Mouse (Mus musculus) testis, adult 2 months (tissue): ENCODE results near the gene Nppc.

Source experiments
- CTCF ChIP-seq: fragments of 200-500 bp; IDR thresholded peaks from 2 replicates; pipeline ENCODE4 v1.5.1; 2012; ENCODE audit warnings: low read depth, mild to moderate bottlenecking, inconsistent platforms, low read length, moderate library complexity; ENCODE audit not compliant: control insufficient read depth, insufficient read depth, insufficient replicate concordance
- POLR2A ChIP-seq: fragments of 200-500 bp; IDR thresholded peaks from 2 replicates; pipeline ENCODE4 v1.6.1; 2012; ENCODE audit warnings: low read depth, mild to moderate bottlenecking, inconsistent platforms, low read length, moderate library complexity; ENCODE audit not compliant: control insufficient read depth

GRCm38 (mm10) chr1:86678667-86679066 lies 8.3 kb upstream of the Nppc start:
- TF ChIP-seq POLR2A (no peak), CTCF (no peak)
